Mouse (Mus musculus): ENCODE results near the gene Cyb561d2. TPM values are rescaled to one million over a fixed set of nuclear protein-coding genes. Genes with fewer than 3 reads are reported as not detected.

The Cyb561d2 gene
- total and polyA plus RNA-seq, 3 experiments, result 37.8 to 38.1 TPM; not detected in 1

DNA sequence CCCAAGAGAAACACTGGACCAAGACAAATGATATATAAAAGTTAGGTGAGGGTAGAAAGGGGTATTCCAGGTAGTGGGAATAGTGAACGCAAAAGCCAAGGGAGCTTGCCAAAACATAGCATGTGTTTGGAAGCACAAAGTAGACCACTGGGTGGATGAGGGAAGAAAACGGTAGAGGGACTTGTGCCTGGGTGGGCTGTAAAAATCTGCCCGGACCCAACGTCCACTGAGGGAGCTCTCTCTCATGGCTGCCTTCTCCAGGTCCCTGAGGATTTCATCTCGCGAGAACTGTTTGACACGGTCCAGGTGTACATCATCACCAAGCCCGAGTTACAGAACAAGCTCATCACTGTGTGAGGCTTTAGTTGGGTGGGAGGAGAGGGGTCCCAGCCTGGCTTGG lies 728 bp upstream of the Cyb561d2 start:
- H3K9me3 ChIP-seq (replicated peaks; ENCODE audit: insufficient read depth, low read length), result no peaks in the 10 kb centered on the region
- H3K27ac ChIP-seq (ENCODE audit: control insufficient read depth, low read depth, low read length), result no peak overlapping the region
- peaks cover 7% of the 10 kb centered on the region for H3K79me2 ChIP-seq (ENCODE audit: control insufficient read depth, insufficient read depth, low read length, poor library complexity)
- peaks cover 0 to 8% of the 10 kb centered on the region in 2 experiments; a peak in 1 of 4 replicates for H3K4me1 ChIP-seq (ENCODE audit: control insufficient read depth in 1 of 2, insufficient read depth in 2 of 2, low read length in 2 of 2)
- peaks cover 0 to 2% of the 10 kb centered on the region in 2 experiments; a peak in 1 of 4 replicates for H3K36me3 ChIP-seq (ENCODE audit: control insufficient read depth in 1 of 2, insufficient read depth in 2 of 2, low read length in 2 of 2)
- peak overlapping the region; percentile 72 to 90 for H3K4me3 ChIP-seq (ENCODE audit: control insufficient read depth in 1 of 2, insufficient read depth in 1 of 2, low read depth in 2 of 2, low read length in 2 of 2)
- no peaks in the 10 kb centered on the region for H3K27me3 ChIP-seq (ENCODE audit: control insufficient read depth in 1 of 2, insufficient read depth in 2 of 2, low read length in 2 of 2)
- peak overlapping the region; percentile 82 for H3K9ac ChIP-seq (ENCODE audit: control insufficient read depth, low read depth, low read length, poor library complexity, severe bottlenecking)
- TF ChIP-seq POLR2AphosphoS5 (IDR thresholded peaks at IDR 0.05; ENCODE audit: borderline replicate concordance, low read depth, low read length), result no peak
- no peak for TF ChIP-seq GATA1 (IDR thresholded peaks at IDR 0.05; ENCODE audit: low read depth, low read length)
- no peak for TF ChIP-seq SIN3A (IDR thresholded peaks at IDR 0.05; ENCODE audit: low read length)
- DNase-seq (ENCODE audit: low read depth, low spot score), result no peak

DNA sequence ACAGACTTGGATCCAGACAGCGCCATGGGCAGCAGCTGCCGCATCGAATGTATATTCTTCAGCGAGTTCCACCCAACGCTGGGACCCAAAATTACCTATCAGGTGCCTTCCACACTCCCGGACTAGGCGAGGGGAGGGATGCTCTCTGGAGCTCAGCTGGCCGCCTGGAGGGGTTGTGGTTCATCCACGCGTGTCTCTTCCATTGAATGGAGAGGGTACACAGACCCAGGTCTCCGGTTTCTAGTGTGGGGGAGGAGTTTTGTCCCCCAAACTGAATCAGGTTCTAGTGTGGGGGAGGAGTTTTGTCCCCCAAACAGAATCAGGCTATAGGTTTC lies 326 bp upstream of the Cyb561d2 start:
- H3K9me3 ChIP-seq (replicated peaks; ENCODE audit: insufficient read depth, low read length), result no peaks in the 10 kb centered on the region
- H3K4me3 ChIP-seq (ENCODE audit: control insufficient read depth in 1 of 2, insufficient read depth in 1 of 2, low read depth in 2 of 2, low read length in 2 of 2), result peak overlapping the region; percentile 72 to 90
- peak overlapping the region; percentile 82 for H3K9ac ChIP-seq (ENCODE audit: control insufficient read depth, low read depth, low read length, poor library complexity, severe bottlenecking)
- DNase-seq (ENCODE audit: low read depth, low spot score), result no peak
- peaks cover 0 to 8% of the 10 kb centered on the region in 2 experiments; a peak in 1 of 4 replicates for H3K4me1 ChIP-seq (ENCODE audit: control insufficient read depth in 1 of 2, insufficient read depth in 2 of 2, low read length in 2 of 2)
- H3K36me3 ChIP-seq (ENCODE audit: control insufficient read depth in 1 of 2, insufficient read depth in 2 of 2, low read length in 2 of 2), result peaks cover 0 to 2% of the 10 kb centered on the region in 2 experiments; a peak in 1 of 4 replicates
- H3K27ac ChIP-seq (ENCODE audit: control insufficient read depth, low read depth, low read length), result peak overlapping the region; percentile 51
- peaks cover 10% of the 10 kb centered on the region for H3K79me2 ChIP-seq (ENCODE audit: control insufficient read depth, insufficient read depth, low read length, poor library complexity)
- no peak for TF ChIP-seq JUND (IDR thresholded peaks at IDR 0.05; ENCODE audit: low read depth, low read length)
- no peak for TF ChIP-seq ZNF384 (IDR thresholded peaks at IDR 0.05; ENCODE audit: low read depth, low read length)
- peak; percentile 2; the same call in 1 of the 2 replicates for TF ChIP-seq MAZ (IDR thresholded peaks at IDR 0.05; ENCODE audit: low read depth, low read length)
- H3K27me3 ChIP-seq (ENCODE audit: control insufficient read depth in 1 of 2, insufficient read depth in 2 of 2, low read length in 2 of 2), result no peaks in the 10 kb centered on the region

DNA sequence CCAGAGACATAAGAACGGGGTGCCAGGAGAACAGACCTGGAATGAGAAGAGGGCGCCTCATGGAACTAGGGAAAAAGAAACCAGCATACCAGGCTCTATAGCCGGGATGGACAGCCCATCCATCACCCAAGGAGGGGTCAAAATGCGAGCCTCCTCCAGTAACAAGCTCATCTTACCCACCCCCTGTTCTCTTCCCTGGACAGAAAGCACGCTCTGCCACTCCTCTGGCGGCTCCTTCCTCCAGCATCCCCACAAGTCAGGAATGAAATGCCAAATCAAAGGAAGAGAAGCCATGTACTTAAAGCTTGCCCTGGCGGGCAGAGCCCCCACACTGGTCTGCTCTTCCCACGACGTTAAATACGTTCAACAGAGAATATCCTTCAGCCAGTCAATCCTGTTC lies 988 bp downstream of the Cyb561d2 start:
- H3K4me1 ChIP-seq (ENCODE audit: control insufficient read depth in 1 of 2, insufficient read depth in 2 of 2, low read length in 2 of 2), result peaks cover 0 to 19% of the 10 kb centered on the region in 2 experiments; a peak in 1 of 4 replicates

More for the DNA sequence above, 988 bp downstream of the Cyb561d2 start:
- Histone ChIP-seq H3K79me2 (ENCODE audit: control insufficient read depth, insufficient read depth, low read length, poor library complexity) (peaks cover 23% of the 10 kb centered on the region), H3K27me3 (ENCODE audit: control insufficient read depth in 1 of 2, insufficient read depth in 2 of 2, low read length in 2 of 2) (no peaks in the 10 kb centered on the region), H3K9ac (ENCODE audit: control insufficient read depth, low read depth, low read length, poor library complexity, severe bottlenecking) (peak overlapping the region; percentile 33; the same call in 1 of the 2 replicates), H3K27ac (ENCODE audit: control insufficient read depth, low read depth, low read length) (no peak overlapping the region), H3K9me3 (replicated peaks; ENCODE audit: insufficient read depth, low read length) (no peaks in the 10 kb centered on the region), H3K4me3 (ENCODE audit: control insufficient read depth in 1 of 2, insufficient read depth in 1 of 2, low read depth in 2 of 2, low read length in 2 of 2) (peak overlapping the region in 1 of 2 experiments; percentile 90; a peak in 1 of 4 replicates), H3K36me3 (ENCODE audit: control insufficient read depth in 1 of 2, insufficient read depth in 2 of 2, low read length in 2 of 2) (peaks cover 0 to 9% of the 10 kb centered on the region in 2 experiments; a peak in 2 of 4 replicates)
- no peak for DNase-seq (ENCODE audit: low read depth, low spot score)
- TF ChIP-seq USF1 (IDR thresholded peaks at IDR 0.05; ENCODE audit: low read depth, low read length) (no peak), ELF1 (IDR thresholded peaks at IDR 0.05; ENCODE audit: low read depth, low read length) (no peak), E2F4 (IDR thresholded peaks at IDR 0.05; ENCODE audit: borderline replicate concordance, low read depth, low read length) (no peak), UBTF (IDR thresholded peaks at IDR 0.05; ENCODE audit: borderline replicate concordance, insufficient read depth, low read depth, low read length) (no peak), TBP (IDR thresholded peaks at IDR 0.05; ENCODE audit: low read depth, low read length) (no peak), JUND (IDR thresholded peaks at IDR 0.05; ENCODE audit: low read depth, low read length) (no peak), NELFE (IDR thresholded peaks at IDR 0.05; ENCODE audit: low read depth, low read length) (no peak), MAFK (IDR thresholded peaks at IDR 0.05; ENCODE audit: borderline replicate concordance, low read depth, low read length) (no peak), TAL1 (IDR thresholded peaks at IDR 0.05; ENCODE audit: low read length) (no peak), USF2 (IDR thresholded peaks at IDR 0.05; ENCODE audit: borderline replicate concordance in 1 of 2, insufficient read depth in 1 of 2, low read depth in 1 of 2, low read length in 2 of 2) (no peak), MAX (IDR thresholded peaks at IDR 0.05; ENCODE audit: low read length) (no peak), CHD2 (IDR thresholded peaks at IDR 0.05; ENCODE audit: low read length) (no peak)

Measured in MEL (cell line).